Mouse (Mus musculus): ENCODE data around the gene Smoc2. TPM values are rescaled to one million over a fixed set of nuclear protein-coding genes. Genes with fewer than 3 reads are reported as not detected.

Gene Smoc2
- polyA plus RNA-seq, 1 experiment from 2014 or later = 0.92 TPM

DNA sequence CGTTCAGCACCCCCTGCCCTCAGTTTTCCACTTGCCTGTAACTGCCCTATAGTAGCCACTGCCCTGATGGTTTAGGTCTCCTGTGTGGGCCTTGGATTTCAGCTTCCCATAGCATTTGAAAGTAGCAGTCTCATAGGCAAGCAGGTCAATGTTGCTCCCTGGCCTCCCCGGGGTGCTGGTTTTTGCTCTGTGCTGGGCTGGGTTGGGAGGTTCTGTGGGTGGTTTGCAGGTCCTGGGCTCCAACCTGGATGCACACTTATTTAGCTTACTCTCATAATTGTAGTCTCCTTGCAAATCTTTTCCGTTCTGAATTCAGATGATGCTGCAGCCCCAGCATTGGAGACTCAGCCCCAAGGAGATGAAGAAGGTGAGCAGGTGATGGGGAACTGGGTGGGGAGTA is 67.6 kb downstream of the Smoc2 start:
- Histone ChIP-seq H3K27me3 (ENCODE audit: control insufficient read depth, insufficient read depth, low read length) (no peaks in the 10 kb centered on the region), H3K9ac (replicated peaks; ENCODE audit: low read length) (no peak overlapping the region), H3K4me3 (replicated peaks; ENCODE audit: low read depth, low read length) (no peak overlapping the region), H3K4me2 (ENCODE audit: low read length) (no peak overlapping the region), H3K4me1 (ENCODE audit: control insufficient read depth, insufficient read depth, low read length) (no peaks in the 10 kb centered on the region), H3K36me3 (ENCODE audit: control insufficient read depth, insufficient read depth, low read length) (no peaks in the 10 kb centered on the region), H3K9me3 (ENCODE audit: control insufficient read depth, low read length) (no peaks in the 10 kb centered on the region), H3K27ac (replicated peaks; ENCODE audit: low read depth, low read length) (no peak overlapping the region)
- WGBS = 84% methylated on average over 3 of the region's 3 CpGs
- no peak for ATAC-seq (ENCODE audit: low FRiP score, low TSS enrichment)
- DNase-seq = no peak

DNA sequence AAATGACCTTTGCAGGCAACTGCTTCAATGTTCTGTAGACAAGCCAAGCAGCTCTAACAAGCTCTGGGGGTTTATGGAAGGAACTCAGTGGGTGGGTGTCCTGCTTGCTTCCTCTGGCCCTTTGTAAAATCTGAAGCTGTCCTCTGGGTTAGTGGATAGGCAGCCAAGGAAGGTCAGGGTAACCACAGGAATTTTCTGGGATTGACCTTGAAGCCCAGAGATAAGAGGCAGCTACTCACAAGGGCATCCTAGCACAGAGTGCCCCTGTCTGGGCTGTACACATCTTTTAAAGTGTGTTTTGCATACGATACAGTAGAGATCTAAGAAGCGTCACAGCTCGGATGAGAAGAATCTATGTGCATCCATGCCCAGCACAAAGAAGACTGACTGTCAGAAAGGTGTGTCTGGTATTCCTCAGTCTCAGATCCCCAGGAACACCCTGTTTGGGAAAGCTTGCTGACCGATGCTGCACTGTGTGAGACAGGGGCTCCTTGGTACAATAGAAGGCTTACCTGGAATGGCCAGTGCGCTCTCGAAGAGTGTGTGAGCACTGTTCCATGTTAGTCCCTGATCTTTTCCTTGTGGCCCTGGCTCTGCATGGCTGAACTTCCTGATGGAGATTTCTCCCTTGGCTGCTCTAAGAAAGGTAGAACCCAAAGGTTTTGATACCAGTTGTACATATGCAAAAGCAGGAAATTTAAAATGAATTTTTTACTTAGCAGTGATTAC is 69.9 kb downstream of the Smoc2 start:
- no peaks in the 10 kb centered on the region for H3K9me3 ChIP-seq (ENCODE audit: control insufficient read depth, low read length)
- no peak overlapping the region for H3K27ac ChIP-seq (replicated peaks; ENCODE audit: low read depth, low read length)
- H3K27me3 ChIP-seq (ENCODE audit: control insufficient read depth, insufficient read depth, low read length) = no peaks in the 10 kb centered on the region
- 90% methylated on average over 6 of the region's 6 CpGs for WGBS
- no peaks in the 10 kb centered on the region for H3K4me1 ChIP-seq (ENCODE audit: control insufficient read depth, insufficient read depth, low read length)
- no peak for ATAC-seq (ENCODE audit: low FRiP score, low TSS enrichment)
- no peaks in the 10 kb centered on the region for H3K36me3 ChIP-seq (ENCODE audit: control insufficient read depth, insufficient read depth, low read length)
- no peak overlapping the region for H3K4me2 ChIP-seq (ENCODE audit: low read length)
- no peak overlapping the region for H3K4me3 ChIP-seq (replicated peaks; ENCODE audit: low read depth, low read length)
- H3K9ac ChIP-seq (replicated peaks; ENCODE audit: low read length) = no peak overlapping the region
- DNase-seq = no peak

DNA sequence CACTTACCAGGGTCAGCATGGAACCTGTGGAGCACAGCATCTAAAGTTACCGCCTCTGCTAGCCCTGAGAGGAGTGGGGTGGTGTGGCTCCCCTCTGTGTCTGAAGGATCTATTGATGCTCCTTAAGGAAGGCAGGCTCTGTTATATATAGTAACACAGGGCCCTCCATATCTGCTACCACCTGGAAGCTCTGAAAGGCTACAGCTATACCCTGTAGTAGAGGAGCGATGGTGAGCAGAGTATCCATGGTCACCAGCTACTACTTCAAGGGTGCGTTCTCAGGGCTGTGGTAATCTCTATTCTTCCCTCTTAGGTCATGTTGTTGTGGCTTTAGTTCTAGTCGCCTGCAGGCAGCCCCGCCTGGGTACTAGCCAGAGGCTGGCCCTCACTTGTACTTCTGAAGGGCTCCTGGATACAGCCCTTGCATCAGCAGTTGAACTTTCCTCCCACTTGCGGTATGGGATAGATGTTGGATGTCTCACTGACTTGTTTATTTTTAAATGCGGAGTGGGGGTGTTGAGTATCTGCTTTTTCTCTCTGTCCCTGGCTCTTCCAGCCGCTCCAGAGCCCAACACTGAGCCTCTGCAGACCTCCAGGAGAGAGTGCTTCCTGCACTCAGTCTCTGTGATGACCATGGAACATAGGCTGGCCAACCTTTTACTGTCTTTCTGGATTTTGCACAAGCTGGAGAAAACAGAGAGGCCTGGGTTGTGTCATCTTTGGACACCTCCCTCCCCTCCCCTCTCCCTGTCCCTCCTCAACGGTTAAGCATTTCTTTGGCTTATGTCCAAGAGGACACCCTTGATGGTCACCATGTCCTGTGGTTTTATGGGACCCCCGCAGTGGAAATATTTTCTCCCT is 74.1 kb downstream of the Smoc2 start:
- Histone ChIP-seq H3K27ac (replicated peaks; ENCODE audit: low read depth, low read length) (no peak overlapping the region), H3K9me3 (ENCODE audit: control insufficient read depth, low read length) (no peaks in the 10 kb centered on the region), H3K36me3 (ENCODE audit: control insufficient read depth, insufficient read depth, low read length) (no peaks in the 10 kb centered on the region), H3K27me3 (ENCODE audit: control insufficient read depth, insufficient read depth, low read length) (no peaks in the 10 kb centered on the region), H3K4me2 (ENCODE audit: low read length) (no peak overlapping the region), H3K4me3 (replicated peaks; ENCODE audit: low read depth, low read length) (no peak overlapping the region), H3K9ac (replicated peaks; ENCODE audit: low read length) (no peak overlapping the region), H3K4me1 (ENCODE audit: control insufficient read depth, insufficient read depth, low read length) (no peaks in the 10 kb centered on the region)
- no peak for ATAC-seq (ENCODE audit: low FRiP score, low TSS enrichment)
- DNase-seq = no peak
- WGBS = 91% methylated on average over 10 of the region's 10 CpGs

DNA sequence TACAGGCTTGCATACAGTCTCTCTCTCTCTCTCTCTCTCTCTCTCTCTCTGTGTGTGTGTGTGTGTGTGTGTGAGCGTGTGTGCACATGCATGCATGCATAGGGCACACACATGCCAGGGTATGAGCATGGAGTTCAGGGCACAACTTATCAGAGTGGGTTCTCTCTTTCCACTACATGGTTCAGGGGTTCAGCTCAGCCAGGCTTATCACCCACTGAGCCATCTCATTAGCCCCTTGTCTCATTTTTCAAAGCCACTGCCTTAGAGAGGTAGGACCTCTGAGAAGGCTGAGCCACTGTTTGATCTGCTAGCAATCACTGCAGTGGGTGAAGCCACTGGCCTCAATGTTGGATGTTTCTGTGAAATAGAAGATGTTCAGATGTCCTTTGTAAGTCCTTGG is 82.2 kb downstream of the Smoc2 start:
- DNase-seq = no peak
- H3K9me3 ChIP-seq (ENCODE audit: control insufficient read depth, low read length) = no peaks in the 10 kb centered on the region
- no peaks in the 10 kb centered on the region for H3K36me3 ChIP-seq (ENCODE audit: control insufficient read depth, insufficient read depth, low read length)
- no peaks in the 10 kb centered on the region for H3K27me3 ChIP-seq (ENCODE audit: control insufficient read depth, insufficient read depth, low read length)
- no peaks in the 10 kb centered on the region for H3K4me1 ChIP-seq (ENCODE audit: control insufficient read depth, insufficient read depth, low read length)
- no peak for ATAC-seq (ENCODE audit: low FRiP score, low TSS enrichment)
- no peak overlapping the region for H3K4me3 ChIP-seq (replicated peaks; ENCODE audit: low read depth, low read length)
- H3K4me2 ChIP-seq (ENCODE audit: low read length) = no peak overlapping the region
- 89% methylated on average over 1 of the region's 1 CpGs for WGBS
- H3K27ac ChIP-seq (replicated peaks; ENCODE audit: low read depth, low read length) = no peak overlapping the region
- no peak overlapping the region for H3K9ac ChIP-seq (replicated peaks; ENCODE audit: low read length)

DNA sequence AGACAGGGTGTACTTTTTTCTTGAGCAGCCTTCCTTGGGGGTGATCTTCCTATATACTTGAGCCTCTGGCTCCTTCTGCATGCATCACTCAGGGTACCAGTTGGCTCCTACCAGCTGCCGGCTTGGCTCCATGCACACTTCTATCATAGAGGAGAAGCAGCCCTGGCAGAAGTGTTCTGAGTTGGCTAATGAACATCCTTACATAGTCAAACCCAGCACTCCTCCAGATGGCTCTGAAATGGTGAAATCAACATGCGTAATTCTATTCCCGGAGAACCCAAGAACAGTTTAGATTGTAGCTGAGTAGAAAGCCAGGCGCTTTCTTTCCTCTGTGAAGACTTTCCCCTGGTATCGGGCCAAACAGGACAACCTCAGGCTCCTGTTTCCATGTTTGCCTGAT is 91.2 kb downstream of the Smoc2 start:
- no peak overlapping the region for H3K4me2 ChIP-seq (ENCODE audit: low read length)
- H3K4me1 ChIP-seq (ENCODE audit: control insufficient read depth, insufficient read depth, low read length) = peaks cover 13% of the 10 kb centered on the region; the same call in 1 of the 2 replicates
- ATAC-seq (ENCODE audit: low FRiP score, low TSS enrichment) (no peak), DNase-seq (no peak)
- H3K27me3 ChIP-seq (ENCODE audit: control insufficient read depth, insufficient read depth, low read length) = no peaks in the 10 kb centered on the region
- WGBS = 97% methylated on average over 5 of the region's 5 CpGs
- H3K36me3 ChIP-seq (ENCODE audit: control insufficient read depth, insufficient read depth, low read length) = no peaks in the 10 kb centered on the region
- H3K9me3 ChIP-seq (ENCODE audit: control insufficient read depth, low read length) = no peaks in the 10 kb centered on the region
- H3K9ac ChIP-seq (replicated peaks; ENCODE audit: low read length) = no peak overlapping the region
- no peak overlapping the region for H3K4me3 ChIP-seq (replicated peaks; ENCODE audit: low read depth, low read length)
- no peak overlapping the region for H3K27ac ChIP-seq (replicated peaks; ENCODE audit: low read depth, low read length)

DNA sequence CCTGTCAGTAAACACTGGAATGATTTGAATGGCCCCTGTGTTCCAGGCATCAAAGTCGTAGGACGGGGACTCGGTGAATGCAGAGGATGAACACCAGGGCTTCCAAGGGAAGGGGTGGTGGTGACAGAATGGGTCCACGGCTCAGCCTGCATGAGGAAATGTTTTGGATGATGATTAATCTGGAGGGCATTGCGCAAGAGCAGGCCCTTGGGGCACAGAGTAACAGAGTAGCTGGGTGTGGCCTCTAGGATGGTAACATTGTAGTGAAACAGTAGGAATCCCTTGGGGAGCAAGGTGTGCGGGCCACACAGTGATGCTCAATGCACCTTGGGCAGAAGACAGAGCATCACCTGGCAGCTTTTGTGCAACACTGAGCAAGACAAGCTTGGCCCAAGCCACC is 92.3 kb downstream of the Smoc2 start:
- no peaks in the 10 kb centered on the region for H3K9me3 ChIP-seq (ENCODE audit: control insufficient read depth, low read length)
- H3K27ac ChIP-seq (replicated peaks; ENCODE audit: low read depth, low read length) = no peak overlapping the region
- no peak overlapping the region for H3K9ac ChIP-seq (replicated peaks; ENCODE audit: low read length)
- WGBS = 86% methylated on average over 6 of the region's 6 CpGs
- ATAC-seq (ENCODE audit: low FRiP score, low TSS enrichment) = no peak
- no peak overlapping the region for H3K4me2 ChIP-seq (ENCODE audit: low read length)
- no peaks in the 10 kb centered on the region for H3K27me3 ChIP-seq (ENCODE audit: control insufficient read depth, insufficient read depth, low read length)
- H3K36me3 ChIP-seq (ENCODE audit: control insufficient read depth, insufficient read depth, low read length) = no peaks in the 10 kb centered on the region
- DNase-seq = no peak
- H3K4me1 ChIP-seq (ENCODE audit: control insufficient read depth, insufficient read depth, low read length) = peaks cover 13% of the 10 kb centered on the region; the same call in 1 of the 2 replicates
- H3K4me3 ChIP-seq (replicated peaks; ENCODE audit: low read depth, low read length) = no peak overlapping the region

DNA sequence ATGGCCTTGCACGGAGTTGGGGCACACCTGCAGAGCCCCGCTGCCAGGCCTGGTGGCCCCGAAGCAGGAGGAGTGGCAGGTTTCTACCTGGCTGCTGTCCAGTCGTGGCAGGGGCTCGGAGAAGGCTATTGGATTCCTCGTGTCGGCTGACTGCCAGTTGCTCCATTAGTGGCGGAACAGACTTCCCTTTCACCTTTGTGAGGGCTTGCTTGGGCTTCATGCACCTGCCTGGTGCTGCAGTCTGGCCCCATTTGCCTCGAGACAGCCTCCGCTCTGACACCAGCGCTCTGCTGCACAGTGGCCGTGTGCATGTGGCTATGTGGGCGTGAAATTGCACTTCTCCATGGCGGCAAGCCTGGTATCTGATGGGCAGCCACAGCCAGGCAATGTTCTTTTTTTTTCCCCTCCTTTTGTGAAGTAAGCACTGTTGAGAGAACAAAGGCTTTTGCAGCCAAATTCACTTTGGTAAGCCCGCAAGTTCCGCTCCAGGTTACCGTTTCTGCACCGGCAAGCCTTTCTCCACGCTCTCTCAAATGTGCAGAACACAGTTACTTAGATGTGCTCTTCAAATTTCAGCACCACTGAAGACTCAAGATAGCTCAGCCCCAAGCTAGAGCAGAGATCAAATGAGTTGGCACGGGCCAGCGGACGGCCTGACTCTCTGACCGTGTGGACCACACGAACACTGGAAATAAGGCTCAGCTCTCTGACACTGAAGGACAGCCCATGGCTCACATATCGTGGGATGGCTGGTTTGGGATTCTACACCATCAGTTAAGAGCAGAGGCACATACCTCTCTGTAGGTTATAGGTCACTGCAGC is 93.2 kb downstream of the Smoc2 start:
- peaks cover 13% of the 10 kb centered on the region; the same call in 1 of the 2 replicates for H3K4me1 ChIP-seq (ENCODE audit: control insufficient read depth, insufficient read depth, low read length)
- H3K9me3 ChIP-seq (ENCODE audit: control insufficient read depth, low read length) = no peaks in the 10 kb centered on the region
- H3K27me3 ChIP-seq (ENCODE audit: control insufficient read depth, insufficient read depth, low read length) = no peaks in the 10 kb centered on the region
- H3K4me2 ChIP-seq (ENCODE audit: low read length) = peak overlapping the region; percentile 41
- H3K27ac ChIP-seq (replicated peaks; ENCODE audit: low read depth, low read length) = 0 out of 2 replicates have a peak overlapping the region, but pooled peaks have one; percentile 26
- H3K36me3 ChIP-seq (ENCODE audit: control insufficient read depth, insufficient read depth, low read length) = no peaks in the 10 kb centered on the region
- ATAC-seq (ENCODE audit: low FRiP score, low TSS enrichment) (peak; percentile 71; the same call in 1 of the 2 replicates), DNase-seq (peak; percentile 65)
- H3K9ac ChIP-seq (replicated peaks; ENCODE audit: low read length) = peak overlapping the region; percentile 9; the same call in 1 of the 2 replicates
- WGBS = 32% methylated on average over 25 of the region's 25 CpGs
- no peak overlapping the region for H3K4me3 ChIP-seq (replicated peaks; ENCODE audit: low read depth, low read length)

DNA sequence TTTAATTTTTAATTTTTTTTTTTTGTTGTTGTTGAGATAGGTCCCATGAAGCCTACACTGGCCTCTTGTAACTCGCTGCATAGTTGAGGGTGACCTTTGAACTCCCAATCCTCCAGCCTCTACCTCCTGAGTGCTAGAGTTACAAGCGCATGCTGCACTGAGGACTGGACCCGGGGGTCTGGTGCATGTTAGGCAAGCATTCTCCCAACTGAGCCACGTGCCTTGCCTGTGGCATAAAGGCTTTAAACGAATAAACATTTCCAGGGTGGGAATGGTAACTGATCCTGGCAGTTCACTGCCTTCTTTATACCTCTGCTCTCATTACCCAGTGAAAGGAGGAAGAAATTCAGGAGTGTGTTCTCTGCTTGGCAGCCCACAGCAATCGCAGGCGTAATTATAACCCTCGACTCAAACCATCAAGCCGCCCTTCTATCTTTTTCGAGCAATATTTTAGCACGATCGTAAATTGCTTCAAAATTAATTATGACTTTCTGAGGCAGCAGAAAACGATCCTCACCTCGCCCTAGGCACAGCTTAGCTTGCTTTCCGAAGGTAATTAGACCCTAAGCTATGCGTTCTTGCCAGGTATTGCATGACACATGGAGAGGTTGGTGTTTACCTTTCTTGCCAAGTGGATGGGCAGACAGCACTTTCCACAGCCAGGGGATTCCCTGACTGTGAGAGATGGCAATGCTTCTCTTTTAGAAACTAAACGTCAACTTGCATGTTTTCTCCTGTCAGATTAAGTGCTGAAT is 99.6 kb downstream of the Smoc2 start:
- Histone ChIP-seq H3K27me3 (ENCODE audit: control insufficient read depth, insufficient read depth, low read length) (no peaks in the 10 kb centered on the region), H3K4me3 (replicated peaks; ENCODE audit: low read depth, low read length) (no peak overlapping the region), H3K27ac (replicated peaks; ENCODE audit: low read depth, low read length) (no peak overlapping the region), H3K4me2 (ENCODE audit: low read length) (no peak overlapping the region), H3K9ac (replicated peaks; ENCODE audit: low read length) (no peak overlapping the region), H3K9me3 (ENCODE audit: control insufficient read depth, low read length) (no peaks in the 10 kb centered on the region), H3K36me3 (ENCODE audit: control insufficient read depth, insufficient read depth, low read length) (no peaks in the 10 kb centered on the region), H3K4me1 (ENCODE audit: control insufficient read depth, insufficient read depth, low read length) (no peaks in the 10 kb centered on the region)
- no peak for ATAC-seq (ENCODE audit: low FRiP score, low TSS enrichment)
- DNase-seq = no peak
- WGBS = 76% methylated on average over 17 of the region's 17 CpGs

Data from midbrain, embryonic 14.5 days (tissue).